Mouse (Mus musculus): Measurements from ENCODE around the gene Arhgef7.
A peak's percentile ranks its signal among the peaks of the same experiment; 100 is the strongest.

Arhgef7 gene

GRCm38 (mm10) chr8:11770001-11770400 is 42.5 kb downstream of the Arhgef7 start:
- no peak for DNase-seq

- DNase-seq, result no peak
Measured at GRCm38 (mm10) chr8:11770521-11771080, 43.1 kb downstream of the Arhgef7 start.

DNA sequence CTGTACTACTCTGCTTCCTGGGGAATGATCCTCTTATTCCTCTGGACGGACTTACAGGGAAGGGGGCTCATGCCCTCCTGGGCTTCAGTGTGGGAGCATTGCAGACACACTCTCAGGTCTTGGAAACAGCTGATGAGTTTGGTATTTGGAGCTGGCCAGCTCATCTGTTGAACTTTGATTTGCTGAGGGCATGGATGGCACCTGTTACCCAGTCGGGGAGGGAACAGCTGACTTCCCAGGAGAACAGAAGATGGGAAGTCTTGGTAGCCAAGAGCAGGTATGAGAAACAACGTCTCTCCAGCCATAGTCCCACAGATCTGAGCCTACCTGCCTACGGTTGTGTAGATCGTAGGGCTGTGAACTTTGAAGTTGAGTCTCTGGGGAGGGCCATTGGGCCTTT is 44.1 kb downstream of the Arhgef7 start:
- no peak for DNase-seq

DNA sequence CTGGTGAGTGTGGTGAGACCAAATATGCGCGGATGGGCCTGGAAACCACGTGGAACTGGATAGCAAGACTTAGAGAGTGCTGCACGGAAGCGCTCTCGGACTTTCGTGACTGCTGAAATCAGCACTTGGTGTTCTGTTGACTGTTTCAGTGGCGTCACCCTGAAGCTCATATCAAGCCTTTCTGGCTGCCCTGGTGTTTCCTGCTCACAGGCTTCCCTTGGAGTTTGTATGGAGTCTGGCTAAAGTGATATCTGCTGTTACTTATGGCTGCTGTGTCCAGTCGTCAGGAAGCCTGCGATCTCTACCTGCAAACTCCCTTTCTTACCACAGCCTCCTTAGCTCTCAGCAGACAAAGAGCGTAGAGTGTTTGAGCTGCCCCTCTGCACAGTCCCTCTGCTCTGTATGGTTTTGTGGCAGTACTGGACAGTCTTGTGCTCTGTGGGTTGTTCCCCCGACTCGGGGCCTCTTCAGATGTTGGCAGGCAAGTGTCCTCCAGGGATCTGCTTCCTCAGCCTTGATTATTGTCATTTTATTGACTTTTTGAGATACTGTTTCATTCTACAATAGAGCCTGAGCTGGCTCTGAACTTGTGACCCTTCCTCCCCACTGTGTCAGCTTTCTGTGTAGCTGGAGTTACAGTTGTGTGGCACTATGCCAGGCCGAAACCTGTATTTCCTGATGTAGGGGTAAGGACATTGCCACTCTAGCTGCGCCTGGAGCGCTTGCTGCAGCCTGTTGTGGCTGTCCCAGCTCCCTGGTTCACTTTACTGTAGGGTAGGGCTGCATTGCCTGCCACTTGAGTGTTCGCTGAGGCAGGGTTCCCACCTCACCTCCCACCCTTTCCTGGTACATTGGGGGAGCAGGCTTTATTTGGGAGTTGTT is 46.9 kb downstream of the Arhgef7 start:
- DNase-seq, result peak; percentile 42

GRCm38 (mm10) chr8:11775889-11776288 is 48.4 kb downstream of the Arhgef7 start:
- peak; percentile 31 for DNase-seq

GRCm38 (mm10) chr8:11776451-11777180 is 49.1 kb downstream of the Arhgef7 start:
- DNase-seq, result no peak

GRCm38 (mm10) chr8:11777201-11777600 is 49.7 kb downstream of the Arhgef7 start:
- no peak for DNase-seq

GRCm38 (mm10) chr8:11778646-11779433 is 51.3 kb downstream of the Arhgef7 start:
- DNase-seq, result peak; percentile 15

DNA sequence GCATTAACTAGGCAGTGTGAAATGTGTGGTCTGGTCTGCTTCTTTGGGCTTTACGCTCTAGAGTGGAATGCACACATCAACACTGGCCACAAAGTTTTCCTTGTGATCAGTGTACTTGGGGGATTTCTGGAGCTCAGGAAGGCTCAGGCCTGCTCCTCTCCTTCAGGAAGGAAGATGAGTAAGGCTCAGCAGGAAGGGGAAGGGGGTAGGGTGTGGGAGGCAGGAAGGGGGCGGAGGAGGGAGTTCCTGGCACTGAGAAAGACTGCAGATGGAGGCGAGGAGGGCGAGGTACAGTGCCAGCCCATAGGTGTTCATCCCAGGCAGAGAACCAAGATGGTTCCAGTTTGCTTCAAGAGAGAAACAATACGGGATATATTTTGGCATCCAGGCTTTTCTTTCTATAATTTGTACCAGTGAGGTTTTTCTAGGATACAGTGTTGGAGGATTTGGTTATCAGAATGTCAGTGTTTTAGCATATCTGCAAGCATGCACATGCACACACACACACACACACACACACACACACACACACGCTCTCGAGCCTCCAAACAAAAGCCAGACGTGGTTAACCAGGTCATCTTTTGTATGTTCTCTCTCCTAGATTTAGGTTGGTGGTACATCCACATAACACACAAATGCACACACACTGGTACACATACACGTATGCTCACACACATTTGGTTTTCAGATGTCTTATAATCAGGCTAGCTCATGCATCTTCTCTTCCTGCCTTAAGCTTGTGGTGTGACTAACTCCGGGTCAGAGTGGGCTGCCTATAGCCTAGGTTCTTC is 52.5 kb downstream of the Arhgef7 start:
- peak; percentile 27 for DNase-seq

DNA sequence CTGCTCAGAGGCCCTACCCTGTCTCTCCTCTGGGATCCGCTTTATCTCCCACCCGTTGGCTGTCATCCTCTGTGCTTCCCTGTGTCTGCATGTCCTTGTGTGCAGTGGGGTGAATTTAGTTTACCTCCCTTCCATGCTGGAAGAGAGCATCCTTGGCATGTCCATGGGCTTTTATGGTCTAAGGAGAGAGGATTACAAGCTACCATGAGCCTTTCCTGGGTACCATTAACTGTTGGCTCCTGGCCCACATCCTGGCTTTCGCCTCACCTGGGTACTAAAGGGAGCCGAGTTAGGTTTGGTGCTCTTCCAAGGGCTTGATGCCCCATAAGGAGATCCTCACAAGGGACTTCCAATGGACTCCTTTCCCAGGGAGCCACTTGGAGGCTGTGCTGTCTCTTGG is 53.1 kb downstream of the Arhgef7 start:
- DNase-seq, result no peak

GRCm38 (mm10) chr8:11782607-11783006 is 55.1 kb downstream of the Arhgef7 start:
- no peak for DNase-seq

DNA sequence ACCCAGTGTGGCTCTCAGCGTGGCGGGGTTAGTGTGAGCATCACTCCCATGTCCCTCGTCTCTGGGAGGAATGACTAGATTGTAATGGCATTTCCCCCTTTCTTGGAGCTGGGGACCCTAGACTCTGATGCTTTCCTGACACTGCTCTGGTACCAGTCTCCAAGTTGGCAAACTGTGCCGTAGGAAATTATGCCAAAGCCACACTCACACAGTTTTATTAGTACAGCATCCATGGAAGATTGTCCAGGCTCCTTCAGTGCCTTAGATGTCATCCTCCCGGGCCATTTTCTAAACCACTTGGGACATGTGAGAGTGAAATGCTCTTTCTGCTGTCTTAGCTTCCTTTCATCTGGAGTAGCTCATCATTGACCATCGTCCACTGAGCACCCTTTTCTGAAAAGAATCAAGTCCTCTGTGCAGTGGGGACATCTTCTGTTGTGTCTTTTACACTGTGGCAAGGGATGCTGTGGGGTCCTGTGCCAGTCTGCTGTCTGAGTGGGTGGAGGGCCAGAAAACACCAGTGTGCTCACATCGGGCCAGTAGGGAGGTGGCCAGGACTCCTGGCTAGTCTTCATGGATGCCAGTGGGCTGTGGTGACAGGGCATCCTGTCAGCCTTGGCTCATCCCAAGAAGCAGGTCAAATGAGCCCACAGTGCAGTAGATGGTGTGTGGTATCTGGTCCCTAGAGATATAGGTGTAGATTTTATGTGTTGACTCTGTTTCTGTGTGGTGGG is 56.5 kb downstream of the Arhgef7 start:
- DNase-seq, result no peak

GRCm38 (mm10) chr8:11785121-11785520 is 57.6 kb downstream of the Arhgef7 start:
- peak; percentile 47 for DNase-seq

DNA sequence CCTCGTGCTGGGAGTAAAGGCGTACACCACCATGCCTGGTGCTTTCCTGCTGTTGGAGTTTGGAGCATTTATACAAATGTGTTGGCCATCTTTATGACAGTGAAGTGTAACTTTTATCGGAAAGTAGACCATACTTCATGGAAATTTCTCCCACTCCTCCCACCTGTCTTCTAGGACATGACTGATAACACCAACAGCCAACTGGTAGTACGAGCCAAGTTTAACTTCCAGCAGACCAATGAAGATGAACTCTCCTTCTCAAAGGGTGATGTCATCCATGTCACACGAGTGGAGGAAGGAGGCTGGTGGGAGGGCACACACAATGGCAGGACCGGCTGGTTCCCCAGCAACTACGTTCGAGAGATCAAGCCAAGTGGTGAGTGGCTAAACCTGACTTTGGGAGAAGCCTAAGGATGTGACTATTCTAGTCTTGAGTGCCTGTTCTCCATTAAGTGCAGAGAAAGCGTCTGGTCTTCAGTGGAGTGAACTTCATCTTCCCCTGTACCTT is 58.1 kb downstream of the Arhgef7 start:
- no peak for DNase-seq

- peak; percentile 66 for DNase-seq
Measured at GRCm38 (mm10) chr8:11788252-11788651, 60.7 kb downstream of the Arhgef7 start.

DNA sequence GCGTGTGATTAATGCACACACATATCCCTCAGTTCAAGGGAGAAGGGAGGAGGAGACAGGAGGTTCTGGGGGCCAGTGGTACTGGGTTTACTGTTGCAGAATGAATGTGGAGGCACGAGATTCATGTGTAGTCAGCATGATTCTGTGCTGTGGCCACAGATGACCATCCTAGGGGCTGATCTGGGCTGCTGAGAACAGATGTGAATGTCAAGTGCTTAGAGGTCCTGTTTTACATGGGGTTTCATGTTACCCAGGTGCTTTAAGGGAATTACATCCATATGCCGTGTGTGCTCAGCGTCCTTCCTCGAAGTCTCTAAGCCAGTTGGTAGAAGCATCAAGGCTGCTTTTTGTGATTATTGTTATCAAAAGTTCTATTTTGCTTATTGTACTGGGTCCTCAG is 61.6 kb downstream of the Arhgef7 start:
- no peak for DNase-seq

- DNase-seq, result no peak
Measured at GRCm38 (mm10) chr8:11794956-11795355, 67.4 kb downstream of the Arhgef7 start.

- no peak for DNase-seq
Measured at GRCm38 (mm10) chr8:11797128-11797527, 69.6 kb downstream of the Arhgef7 start.

- DNase-seq, result no peak
Measured at GRCm38 (mm10) chr8:11797729-11798479, 70.4 kb downstream of the Arhgef7 start.

GRCm38 (mm10) chr8:11798480-11798867 is 71.0 kb downstream of the Arhgef7 start:
- DNase-seq, result no peak

Data from kidney, adult 18-20 months (tissue).